Mouse (Mus musculus) liver, embryonic 16.5 days (tissue): Measurements from ENCODE around the gene Gm43951. TPM values are rescaled to one million over a fixed set of nuclear protein-coding genes. Genes with fewer than 3 reads are reported as not detected.
"Not testable (repeated sequence)": the region's sequence is repeated elsewhere in the genome, so short reads cannot be mapped to it uniquely, and the experiment has no call there.

Source experiments
- ATAC-seq: fragments of 200-750 bp; cut with Nextera tagmentation; 2 replicates; pipeline ENCODE4 v1.8.0; 2017; ENCODE audit warnings: low read depth, mild to moderate bottlenecking, moderate number of reproducible peaks, moderate library complexity
- H3K27ac ChIP-seq: fragments of 300-500 bp; sonication (generic); 2 replicates; pipeline ENCODE4 v1.5.1; 2014; ENCODE audit warnings: mild to moderate bottlenecking, low read length
- H3K27me3 ChIP-seq: fragments of 300-500 bp; sonication (generic); 2 replicates; pipeline ENCODE4 v1.6.1; 2014; ENCODE audit warnings: low read depth, low read length, mixed read lengths; ENCODE audit not compliant: control insufficient read depth, insufficient read depth
- H3K36me3 ChIP-seq: fragments of 300-500 bp; sonication (generic); 2 replicates; pipeline ENCODE4 v1.6.1; 2014; ENCODE audit warnings: mild to moderate bottlenecking; ENCODE audit not compliant: control insufficient read depth, insufficient read depth
- H3K4me1 ChIP-seq: fragments of 300-500 bp; sonication (generic); 2 replicates; pipeline ENCODE4 v1.6.1; 2014; ENCODE audit warnings: low read depth, low read length, mixed read lengths; ENCODE audit not compliant: control insufficient read depth
- H3K4me2 ChIP-seq: fragments of 300-500 bp; sonication (generic); 2 replicates; pipeline ENCODE4 v1.6.1; 2014; ENCODE audit warnings: low read depth, low read length, mixed read lengths
- H3K4me3 ChIP-seq: fragments of 300-500 bp; sonication (generic); 2 replicates; pipeline ENCODE4 v1.5.1; 2014; ENCODE audit warnings: low read depth, mild to moderate bottlenecking, low read length
- H3K9ac ChIP-seq: fragments of 300-500 bp; sonication (generic); 2 replicates; pipeline ENCODE4 v1.6.1; 2014; ENCODE audit warnings: low read depth, low read length
- H3K9me3 ChIP-seq: fragments of 300-500 bp; sonication (generic); replicated peaks from 2 replicates; pipeline ENCODE4 v1.6.1; 2016; ENCODE audit warnings: low read length; ENCODE audit not compliant: control insufficient read depth
- WGBS: fragments of 180-500 bp; shearing (Covaris S2); extraction: QIAGEN DNeasy Blood & Tissue Kit; methylation state at CpG from one replicate; pipeline ENCODE4 v1.1.7; 2014; ENCODE audit not compliant: insufficient replicate concordance; 5-methylcytosine and 5-hydroxymethylcytosine counted together
- polyA plus RNA-seq: library from polyadenylated mRNA; unstranded; fragments of >200 nt; fragmentation: Nextera tagmentation; extraction: Ambion mirVana; gene quantifications from 2 replicates; pipeline ENCODE4 v1.2.1, GENCODE M21; 2015

The Gm43951 gene
- polyA plus RNA-seq, 1 experiment from 2014 or later, result not detected

GRCm38 (mm10) chr11:72180556-72180955, 26.1 kb downstream of the Gm43951 start:
- Histone ChIP-seq H3K27me3 (no peaks in the 10 kb centered on the region), H3K36me3 (peaks cover 2% of the 10 kb centered on the region; the same call in 1 of the 2 replicates), H3K9me3 (no peaks in the 10 kb centered on the region), H3K4me1 (no peaks in the 10 kb centered on the region), H3K4me2 (no peak overlapping the region), H3K9ac (no peak overlapping the region), H3K27ac (no peak overlapping the region), H3K4me3 (no peak overlapping the region)
- WGBS, result 79% methylated on average over 5 of the region's 5 CpGs
- no peak for ATAC-seq

GRCm38 (mm10) chr11:72176553-72176952, 30.1 kb downstream of the Gm43951 start:
- peaks cover 2% of the 10 kb centered on the region; the same call in 1 of the 2 replicates for H3K36me3 ChIP-seq
- WGBS, result 69% methylated on average over 3 of the region's 3 CpGs

GRCm38 (mm10) chr11:72175966-72176365, 30.7 kb downstream of the Gm43951 start:
- H3K4me3 ChIP-seq, result no peak overlapping the region
- H3K27ac ChIP-seq, result no peak overlapping the region
- 74% methylated on average over 5 of the region's 5 CpGs for WGBS
- no peak for ATAC-seq
- peaks cover 2% of the 10 kb centered on the region; the same call in 1 of the 2 replicates for H3K36me3 ChIP-seq
- no peak overlapping the region for H3K4me2 ChIP-seq
- H3K9me3 ChIP-seq, result no peaks in the 10 kb centered on the region
- H3K9ac ChIP-seq, result no peak overlapping the region
- no peaks in the 10 kb centered on the region for H3K27me3 ChIP-seq
- H3K4me1 ChIP-seq, result no peaks in the 10 kb centered on the region

More at GRCm38 (mm10) chr11:72176553-72176952, 30.1 kb downstream of the Gm43951 start:
- H3K4me1 ChIP-seq, result no peaks in the 10 kb centered on the region
- ATAC-seq, result no peak
- no peak overlapping the region for H3K9ac ChIP-seq
- no peak overlapping the region for H3K4me3 ChIP-seq
- H3K4me2 ChIP-seq, result no peak overlapping the region
- H3K9me3 ChIP-seq, result no peaks in the 10 kb centered on the region
- no peaks in the 10 kb centered on the region for H3K27me3 ChIP-seq
- H3K27ac ChIP-seq, result no peak overlapping the region

GRCm38 (mm10) chr11:72174721-72175120, 31.9 kb downstream of the Gm43951 start:
- H3K4me3 ChIP-seq, result no peak overlapping the region
- no peak overlapping the region for H3K9ac ChIP-seq
- no peaks in the 10 kb centered on the region for H3K27me3 ChIP-seq
- H3K9me3 ChIP-seq, result no peaks in the 10 kb centered on the region
- H3K4me2 ChIP-seq, result no peak overlapping the region
- no peaks in the 10 kb centered on the region for H3K4me1 ChIP-seq
- 80% methylated on average over 6 of the region's 6 CpGs for WGBS
- no peak for ATAC-seq
- H3K36me3 ChIP-seq, result peaks cover 2% of the 10 kb centered on the region; the same call in 1 of the 2 replicates
- no peak overlapping the region for H3K27ac ChIP-seq

- Histone ChIP-seq H3K27me3 (no peaks in the 10 kb centered on the region), H3K27ac (no peak overlapping the region), H3K9me3 (no peaks in the 10 kb centered on the region), H3K9ac (no peak overlapping the region), H3K4me3 (no peak overlapping the region), H3K4me2 (no peak overlapping the region), H3K36me3 (peaks cover 2% of the 10 kb centered on the region; the same call in 1 of the 2 replicates), H3K4me1 (no peaks in the 10 kb centered on the region)
- ATAC-seq, result no peak
- 69% methylated on average over 5 of the region's 5 CpGs for WGBS
These were observed 33.1 kb downstream of the Gm43951 start for GRCm38 (mm10) chr11:72173506-72173905.

GRCm38 (mm10) chr11:72171906-72172305, 34.7 kb downstream of the Gm43951 start:
- WGBS, result 67% methylated on average over 4 of the region's 4 CpGs
- H3K9me3 ChIP-seq, H3K27ac ChIP-seq, H3K4me1 ChIP-seq, ATAC-seq, H3K4me3 ChIP-seq, H3K9ac ChIP-seq, H3K4me2 ChIP-seq, H3K36me3 ChIP-seq, H3K27me3 ChIP-seq: not testable (repeated sequence)

GRCm38 (mm10) chr11:72169871-72170270, 36.8 kb downstream of the Gm43951 start:
- no peaks in the 10 kb centered on the region for H3K27me3 ChIP-seq
- no peaks in the 10 kb centered on the region for H3K9me3 ChIP-seq
- H3K4me1 ChIP-seq, result no peaks in the 10 kb centered on the region
- H3K4me3 ChIP-seq, result no peak overlapping the region
- no peaks in the 10 kb centered on the region for H3K36me3 ChIP-seq
- no peak overlapping the region for H3K27ac ChIP-seq
- no peak overlapping the region for H3K9ac ChIP-seq
- 66% methylated on average over 4 of the region's 4 CpGs for WGBS
- 0 out of 2 replicates have a peak, but pooled peaks have one; percentile 47 for ATAC-seq
- no peak overlapping the region for H3K4me2 ChIP-seq

- Histone ChIP-seq H3K4me1 (no peaks in the 10 kb centered on the region), H3K27me3 (no peaks in the 10 kb centered on the region), H3K9ac (no peak overlapping the region), H3K4me2 (no peak overlapping the region), H3K9me3 (no peaks in the 10 kb centered on the region), H3K27ac (no peak overlapping the region), H3K36me3 (no peaks in the 10 kb centered on the region), H3K4me3 (no peak overlapping the region)
- 76% methylated on average over 2 of the region's 2 CpGs for WGBS
- ATAC-seq, result no peak
These were observed 43.4 kb downstream of the Gm43951 start for GRCm38 (mm10) chr11:72163198-72163597.

- H3K9ac ChIP-seq, result no peak overlapping the region
These were observed 50.0 kb downstream of the Gm43951 start for GRCm38 (mm10) chr11:72156624-72157023.

More at GRCm38 (mm10) chr11:72156624-72157023, 50.0 kb downstream of the Gm43951 start:
- WGBS, result 44% methylated on average over 2 of the region's 2 CpGs
- Histone ChIP-seq H3K36me3 (no peaks in the 10 kb centered on the region), H3K27ac (no peak overlapping the region), H3K4me3 (no peak overlapping the region), H3K4me2 (no peak overlapping the region), H3K4me1 (no peaks in the 10 kb centered on the region), H3K9me3 (no peaks in the 10 kb centered on the region), H3K27me3 (no peaks in the 10 kb centered on the region)
- ATAC-seq, result no peak
